Mouse (Mus musculus) G1E (cell line): Measurements from ENCODE around the gene Cyp2a12.

Experiments used
- CTCF ChIP-seq: IDR thresholded peaks from 2 replicates; pipeline ENCODE4 v1.5.1; 2012; ENCODE audit warnings: low read depth, low read length, inconsistent platforms, mixed read lengths
- GATA1 ChIP-seq: IDR thresholded peaks from 2 replicates; pipeline ENCODE4 v1.6.1; 2012; ENCODE audit warnings: borderline replicate concordance, low read length, inconsistent platforms, mixed read lengths
- GATA2 ChIP-seq: IDR thresholded peaks from 2 replicates; pipeline ENCODE4 v1.6.1; 2012; ENCODE audit warnings: low read depth, low read length, inconsistent platforms, borderline replicate concordance
- POLR2AphosphoS5 ChIP-seq: IDR thresholded peaks from 2 replicates; pipeline ENCODE4 v1.6.1; 2012; ENCODE audit warnings: low read depth, low read length, inconsistent platforms; ENCODE audit not compliant: insufficient replicate concordance
- TAL1 ChIP-seq: conservative IDR thresholded peaks from 2 replicates; pipeline ENCODE4 v1.6.1; 2012; ENCODE audit warnings: low read depth, low read length, inconsistent platforms, mixed read lengths

GRCm38 (mm10) chr7:27028789-27029188 is at the start of gene Cyp2a12:
- TF ChIP-seq CTCF (no peak), GATA2 (no peak), GATA1 (no peak), POLR2AphosphoS5 (no peak), TAL1 (no peak)
